In the genomic region with DNA sequence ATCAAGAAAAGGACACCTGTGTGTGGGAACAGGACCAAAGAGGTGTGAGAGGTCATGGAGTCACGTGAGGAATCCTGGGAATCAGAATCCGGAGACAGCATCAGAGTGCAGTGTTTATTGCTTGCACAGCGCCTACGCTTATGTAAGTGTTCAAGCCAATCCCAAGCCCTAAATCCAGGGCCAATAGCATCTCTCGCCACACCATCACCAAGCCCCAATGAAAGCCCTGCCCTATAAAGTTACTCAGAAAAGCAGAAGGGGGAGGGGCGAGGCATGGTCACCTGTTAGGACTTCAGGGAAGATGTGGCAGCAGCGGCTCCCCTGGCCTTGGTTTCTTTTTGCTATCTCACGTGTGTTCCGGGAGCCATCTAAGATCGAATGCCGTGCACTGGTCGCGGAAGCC, we compare ENCODE assay signal across 8 mouse cellular contexts. TPM values are rescaled to one million over a fixed set of nuclear protein-coding genes. Genes with fewer than 3 reads are reported as not detected.
DNase-seq lines count a peak whose midpoint lies in the region; ATAC-seq and TF ChIP-seq lines count a peak whose summit lies in the region.

No protein-coding gene starts in this region.

- H3K27me3 ChIP-seq in hindbrain, embryonic 12.5 days = peaks cover 6% of the 10 kb centered on the region; the same call in 1 of the 2 replicates
- no peaks in the 10 kb centered on the region for H3K27me3 ChIP-seq in limb, embryonic 14.5 days (ENCODE audit: control insufficient read depth, insufficient read depth, low read length)
- H3K27me3 ChIP-seq in midbrain, embryonic 14.5 days (ENCODE audit: control insufficient read depth, insufficient read depth, low read length) = no peaks in the 10 kb centered on the region
- no peaks in the 10 kb centered on the region for H3K27me3 ChIP-seq in stomach, postnatal 0 days (ENCODE audit: control insufficient read depth, insufficient read depth, low read length)

- ATAC-seq in cerebellum, adult (ENCODE audit: insufficient number of reproducible peaks, low FRiP score, low TSS enrichment) = peak; percentile 91
- peak; percentile 94 for ATAC-seq in erythroblast, adult 5-6 weeks (replicated peaks; ENCODE audit: low FRiP score, poor library complexity, severe bottlenecking)
- ATAC-seq in hindbrain, embryonic 12.5 days (ENCODE audit: low FRiP score) = no peak
- ATAC-seq in limb, embryonic 14.5 days (ENCODE audit: low FRiP score, low read depth) = peak; percentile 37; the same call in 1 of the 2 replicates
- ATAC-seq in midbrain, embryonic 14.5 days (ENCODE audit: low FRiP score, low TSS enrichment) = no peak
- ATAC-seq in stomach, postnatal 0 days (ENCODE audit: low FRiP score, low TSS enrichment) = peak; percentile 78

- no peak for TF ChIP-seq CTCF in bone marrow macrophage, adult 2 months (IDR thresholded peaks at IDR 0.05; ENCODE audit: low read depth, low read length)
- no peak for TF ChIP-seq CTCF in stomach, postnatal 0 days (IDR thresholded peaks at IDR 0.05; ENCODE audit: low read depth)

- no peaks in the 10 kb centered on the region for H3K36me3 ChIP-seq in hindbrain, embryonic 12.5 days
- H3K36me3 ChIP-seq in limb, embryonic 14.5 days (ENCODE audit: control insufficient read depth, insufficient read depth, low read length) = no peaks in the 10 kb centered on the region
- H3K36me3 ChIP-seq in midbrain, embryonic 14.5 days (ENCODE audit: control insufficient read depth, insufficient read depth, low read length) = peaks cover under 1% of the 10 kb centered on the region; the same call in 1 of the 2 replicates
- no peaks in the 10 kb centered on the region for H3K36me3 ChIP-seq in stomach, postnatal 0 days (ENCODE audit: control insufficient read depth, insufficient read depth, low read length)

- no peak overlapping the region for H3K27ac ChIP-seq in bone marrow macrophage, adult 2 months (ENCODE audit: insufficient read depth, low read depth, low read length)
- no peak overlapping the region for H3K27ac ChIP-seq in hindbrain, embryonic 12.5 days
- no peak overlapping the region for H3K27ac ChIP-seq in limb, embryonic 14.5 days (replicated peaks; ENCODE audit: low read depth, low read length)
- no peak overlapping the region for H3K27ac ChIP-seq in midbrain, embryonic 14.5 days (replicated peaks; ENCODE audit: low read depth, low read length)
- H3K27ac ChIP-seq in stomach, postnatal 0 days (replicated peaks) = no peak overlapping the region

- TF ChIP-seq EP300 in stomach, postnatal 0 days (optimal IDR thresholded peaks at IDR 0.05) = no peak

- no peak for TF ChIP-seq POLR2A in bone marrow macrophage, adult 2 months (IDR thresholded peaks at IDR 0.05; ENCODE audit: borderline replicate concordance, low read depth, low read length)
- no peak for TF ChIP-seq POLR2A in limb, embryonic 14.5 days (IDR thresholded peaks at IDR 0.05; ENCODE audit: borderline replicate concordance, extremely low read depth, insufficient read depth, insufficient read length)

- H3K9ac ChIP-seq in hindbrain, embryonic 12.5 days = no peak overlapping the region
- peak overlapping the region; percentile 29 for H3K9ac ChIP-seq in limb, embryonic 14.5 days (ENCODE audit: low read depth, low read length, severe bottlenecking)
- H3K9ac ChIP-seq in midbrain, embryonic 14.5 days (replicated peaks; ENCODE audit: low read length) = no peak overlapping the region
- H3K9ac ChIP-seq in stomach, postnatal 0 days (ENCODE audit: low read length) = peak overlapping the region; percentile 0; the same call in 1 of the 2 replicates

- 15% methylated on average over 13 of the region's 13 CpGs for WGBS in hindbrain, embryonic 12.5 days
- WGBS in limb, embryonic 14.5 days = 12% methylated on average over 13 of the region's 13 CpGs
- WGBS in midbrain, embryonic 14.5 days = 16% methylated on average over 13 of the region's 13 CpGs
- WGBS in stomach, postnatal 0 days = 12% methylated on average over 13 of the region's 13 CpGs

- H3K4me3 ChIP-seq in bone marrow macrophage, adult 2 months (ENCODE audit: insufficient read depth, low read length) = peak overlapping the region; percentile 56
- no peak overlapping the region for H3K4me3 ChIP-seq in hindbrain, embryonic 12.5 days
- peak overlapping the region; percentile 17; the same call in 1 of the 2 replicates for H3K4me3 ChIP-seq in limb, embryonic 14.5 days (replicated peaks; ENCODE audit: low read length)
- H3K4me3 ChIP-seq in midbrain, embryonic 14.5 days (replicated peaks; ENCODE audit: low read depth, low read length) = no peak overlapping the region
- peak overlapping the region; percentile 18 for H3K4me3 ChIP-seq in stomach, postnatal 0 days (ENCODE audit: low read depth, low read length)

- no peak for DNase-seq in cerebellum, postnatal 4 days (ENCODE audit: low spot score in 2 of 2)
- DNase-seq in limb, embryonic 14.5 days (ENCODE audit: low spot score) = no peak
- no peak for DNase-seq in midbrain, embryonic 14.5 days
- DNase-seq in stomach, postnatal 0 days (ENCODE audit: low spot score) = peak; percentile 82

- H3K4me1 ChIP-seq in bone marrow macrophage, adult 2 months (ENCODE audit: control insufficient read depth, insufficient read depth, low read length) = peaks cover 9% of the 10 kb centered on the region
- peaks cover 5% of the 10 kb centered on the region; the same call in 1 of the 2 replicates for H3K4me1 ChIP-seq in hindbrain, embryonic 12.5 days
- 0 out of 2 replicates have a peak, but pooled peaks cover 3% of the 10 kb centered on the region for H3K4me1 ChIP-seq in limb, embryonic 14.5 days (ENCODE audit: control insufficient read depth, insufficient read depth, low read length)
- H3K4me1 ChIP-seq in midbrain, embryonic 14.5 days (ENCODE audit: control insufficient read depth, insufficient read depth, low read length) = no peaks in the 10 kb centered on the region
- no peaks in the 10 kb centered on the region for H3K4me1 ChIP-seq in stomach, postnatal 0 days (replicated peaks; ENCODE audit: control insufficient read depth, insufficient read depth)

- H3K9me3 ChIP-seq in hindbrain, embryonic 12.5 days (replicated peaks) = no peaks in the 10 kb centered on the region
- no peaks in the 10 kb centered on the region for H3K9me3 ChIP-seq in limb, embryonic 14.5 days (ENCODE audit: control insufficient read depth, low read length)
- no peaks in the 10 kb centered on the region for H3K9me3 ChIP-seq in midbrain, embryonic 14.5 days (ENCODE audit: control insufficient read depth, low read length)
- no peaks in the 10 kb centered on the region for H3K9me3 ChIP-seq in stomach, postnatal 0 days (ENCODE audit: control insufficient read depth, low read length)

- H3K4me2 ChIP-seq in hindbrain, embryonic 12.5 days (replicated peaks) = peak overlapping the region; percentile 42
- peak overlapping the region; percentile 48 for H3K4me2 ChIP-seq in limb, embryonic 14.5 days (replicated peaks; ENCODE audit: low read depth, low read length, severe bottlenecking)
- H3K4me2 ChIP-seq in midbrain, embryonic 14.5 days (ENCODE audit: low read length) = peak overlapping the region; percentile 39
- H3K4me2 ChIP-seq in stomach, postnatal 0 days (replicated peaks; ENCODE audit: low read depth) = peak overlapping the region; percentile 28

RNA-seq across cellular contexts. Expression of a gene that starts 14.9 kb away (rescaled TPM):
- 113 and 142 TPM in 2 replicates for polyA plus RNA-seq in bone marrow macrophage, adult 2 months (2012; ENCODE audit: insufficient read depth, insufficient read length, missing spikeins)
- 52.7 and 66.1 TPM in 2 replicates for total RNA-seq in erythroblast, adult 5-6 weeks (2015; ENCODE audit: low replicate concordance)
- 38.1 and 39.2 TPM in 2 replicates for total RNA-seq in erythroblast, adult 5-6 weeks (2017; ENCODE audit: low replicate concordance)
- 465 and 485 TPM in 2 replicates for polyA plus RNA-seq in hindbrain, embryonic 12.5 days (2016; fragmentation: Nextera tagmentation; extraction: Ambion mirVana)
- 154 and 233 TPM in 2 replicates for polyA plus RNA-seq in limb, embryonic 14.5 days (2012; rRNA removed)
- 515 and 532 TPM in 2 replicates for polyA plus RNA-seq in limb, embryonic 14.5 days (2014; fragmentation: Nextera tagmentation; extraction: Ambion mirVana)
- polyA plus RNA-seq in midbrain, embryonic 14.5 days (2014; fragmentation: Nextera tagmentation; extraction: Ambion mirVana) = 500 and 547 TPM in 2 replicates
- 451 and 460 TPM in 2 replicates for polyA plus RNA-seq in stomach, postnatal 0 days (2015; fragmentation: Nextera tagmentation; extraction: Ambion mirVana)

Comparison
In these comparisons a context has a peak if more than half of its experiments do, and no peak if none do; other contexts are left out.
1. ATAC-seq: peak in cerebellum, adult (single experiment), erythroblast, adult 5-6 weeks (single experiment), limb, embryonic 14.5 days (single experiment) and stomach, postnatal 0 days (single experiment); none in hindbrain, embryonic 12.5 days (single experiment) and midbrain, embryonic 14.5 days (single experiment).
2. H3K4me3 ChIP-seq: peak in bone marrow macrophage, adult 2 months (single experiment), limb, embryonic 14.5 days (single experiment) and stomach, postnatal 0 days (single experiment); none in hindbrain, embryonic 12.5 days (single experiment) and midbrain, embryonic 14.5 days (single experiment).
3. H3K9ac ChIP-seq: peak in limb, embryonic 14.5 days (single experiment) and stomach, postnatal 0 days (single experiment); none in hindbrain, embryonic 12.5 days (single experiment) and midbrain, embryonic 14.5 days (single experiment).
4. Peak in every context shown above with its lines, with median percentiles within 50 percentile points of each other: H3K4me2 ChIP-seq.